Mouse (Mus musculus): ENCODE data around the gene Klra9.
"Not testable (repeated sequence)": the region's sequence is repeated elsewhere in the genome, so short reads cannot be mapped to it uniquely, and the experiment has no call there.

The Klra9 gene

DNA sequence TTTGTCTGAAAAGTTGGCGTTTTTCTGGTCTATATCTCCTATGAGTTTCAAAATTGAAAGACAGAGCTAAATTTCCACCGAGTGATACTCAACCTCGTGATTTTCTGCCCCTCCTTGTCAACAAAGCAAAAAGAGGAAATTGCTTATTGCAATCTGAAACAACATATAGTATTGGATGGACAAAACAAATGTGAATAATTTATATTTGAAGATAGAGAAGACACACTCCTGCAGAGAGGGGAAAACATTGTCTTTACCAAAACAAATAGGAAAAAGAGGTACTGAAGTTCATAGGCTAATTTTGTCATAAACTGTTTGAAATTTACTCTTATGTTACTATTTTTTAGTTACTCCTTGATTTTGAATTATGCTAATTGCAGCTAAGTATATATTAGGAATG lies at the start of gene Klra9:
Gene Klra9, minus strand, starts transcription at position 101 of the 400 bp plus-strand sequence.
- DNase-seq (ENCODE audit: low read depth, low spot score), result not testable (repeated sequence)

DNA sequence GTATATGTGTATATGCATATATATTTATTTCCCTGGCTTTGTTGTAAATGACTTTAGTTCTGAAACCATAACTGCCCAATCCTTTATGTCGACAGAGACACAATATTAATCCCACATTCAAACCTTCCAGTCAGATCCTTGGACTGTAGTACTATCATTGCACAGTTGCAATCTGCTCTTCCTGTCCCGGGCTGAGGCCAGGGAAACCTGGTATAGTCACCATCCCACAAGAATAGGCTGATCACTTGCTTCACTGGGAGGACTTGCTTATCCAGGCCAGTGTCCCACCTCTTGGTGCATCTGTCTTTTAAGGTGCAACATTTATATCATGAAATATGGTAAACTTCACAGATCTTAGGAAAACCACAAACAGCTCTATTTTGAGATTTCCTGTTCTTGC lies 44.6 kb upstream of the Klra9 start:
- no peak for DNase-seq (ENCODE audit: low read depth, low spot score)

DNA sequence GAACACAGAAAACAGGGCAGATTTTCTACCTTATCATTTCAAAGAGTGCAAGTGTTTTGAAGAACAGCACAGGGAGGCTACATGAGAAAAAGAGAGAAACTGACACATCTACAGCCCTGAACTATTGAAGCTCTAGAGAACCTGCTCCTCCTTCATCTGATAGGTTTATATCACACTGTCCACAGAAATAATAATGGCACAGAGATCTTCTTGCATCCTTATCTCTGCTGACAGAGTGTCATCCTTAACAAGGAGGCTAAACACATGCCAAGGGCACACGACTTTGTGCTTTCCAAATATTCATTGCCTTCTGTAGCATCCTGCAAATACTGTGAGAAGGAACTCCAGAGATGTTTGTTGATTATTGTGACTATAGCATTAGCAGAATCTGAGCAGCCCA lies 43.7 kb upstream of the Klra9 start:
- no peak for DNase-seq (ENCODE audit: low read depth, low spot score)

DNA sequence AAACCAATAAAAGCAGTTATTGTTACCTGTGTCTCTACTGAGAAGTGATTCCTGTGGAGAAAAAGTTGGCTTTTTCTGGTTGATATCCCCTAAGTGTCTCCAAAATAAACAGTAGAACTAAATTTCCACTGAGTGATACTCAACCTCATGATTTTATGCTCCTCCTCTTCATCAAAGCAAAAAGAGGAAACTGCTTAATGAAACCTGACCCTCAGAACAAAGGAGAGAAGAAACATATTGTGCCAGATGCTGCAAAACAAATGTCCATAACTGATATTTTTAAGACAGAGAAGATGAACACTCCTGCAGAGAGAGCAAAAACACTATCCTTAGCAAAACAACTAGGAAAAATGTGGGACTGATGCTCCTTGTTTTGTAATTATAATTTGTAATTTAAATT lies 40.3 kb upstream of the Klra9 start, which contains the start of gene Klra7:
Gene Klra7, minus strand, starts transcription at position 101 of the 400 bp plus-strand sequence.
- DNase-seq (ENCODE audit: low read depth, low spot score), result no peak

DNA sequence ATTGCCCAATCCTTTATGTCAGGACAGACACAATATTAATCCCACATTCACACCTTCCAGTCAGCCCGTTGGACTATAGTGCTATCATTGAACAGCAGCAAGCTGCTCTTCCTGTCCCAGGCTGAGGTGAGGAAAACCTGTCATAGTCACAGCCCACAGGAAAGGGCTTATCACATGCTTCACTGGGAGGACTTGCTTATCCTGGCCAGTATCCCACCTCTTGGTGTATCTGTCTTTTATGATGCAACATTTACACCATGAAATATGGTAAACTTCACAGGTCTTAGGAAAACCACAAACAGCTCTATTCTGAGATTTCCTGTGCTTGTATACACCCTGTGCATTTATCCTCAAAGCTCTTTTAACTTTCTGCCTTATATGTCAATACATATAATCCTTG lies 4.5 kb upstream of the Klra9 start:
- DNase-seq (ENCODE audit: low read depth, low spot score), result not testable (repeated sequence)

DNA sequence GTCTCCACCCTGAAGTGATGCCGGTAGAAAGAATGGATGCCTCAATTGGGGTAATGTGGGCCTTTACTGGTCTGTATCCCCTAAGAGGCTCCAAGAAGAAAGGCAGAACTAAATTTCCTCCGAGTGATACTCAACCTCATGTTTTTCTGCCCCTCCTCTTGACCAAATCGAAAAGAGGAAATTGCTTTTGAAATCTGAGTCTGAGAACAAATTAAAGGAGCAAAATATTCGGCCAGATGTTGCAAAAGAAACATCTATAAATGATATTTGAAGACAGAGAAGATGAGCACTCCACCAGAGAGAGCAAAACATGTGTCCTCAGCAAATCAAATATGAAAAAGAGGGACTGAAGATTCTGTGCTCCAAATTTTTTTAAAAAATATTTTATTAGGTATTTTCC lies 63.1 kb downstream of the Klra9 start, which contains the start of gene Klra8:
Gene Klra8, minus strand, starts transcription at position 101 of the 400 bp plus-strand sequence.
- DNase-seq (ENCODE audit: low read depth, low spot score), result not testable (repeated sequence)

All from mesoderm, embryonic 11.5 days (tissue).